Mouse (Mus musculus) stomach, postnatal 0 days (tissue): Measurements from ENCODE around the gene Mrpl24.

Experiments
- CTCF ChIP-seq: IDR thresholded peaks from 2 replicates; pipeline ENCODE4 v1.5.1; 2016; ENCODE audit warnings: antibody characterized with exemption, low read depth, mild to moderate bottlenecking, moderate library complexity
- EP300 ChIP-seq: optimal IDR thresholded peaks from 2 replicates; pipeline ENCODE3; 2016; ENCODE audit warnings: antibody characterized with exemption

- TF ChIP-seq CTCF (no peak), EP300 (no peak)
These were observed 33.9 kb upstream of the Mrpl24 start, which contains the start of gene Prcc for GRCm38 (mm10) chr3:87885281-87886003.
